Mouse (Mus musculus) CD4-positive helper T cell, adult 2 months (primary cell): ENCODE measurements around the gene Exoc7.

Source experiments
- DNase-seq: peaks from one replicate; pipeline ENCODE4 v3.0.0-alpha.2; 2012; ENCODE audit warnings: low read depth, missing footprints, low spot score

Exoc7 gene

GRCm38 (mm10) chr11:116245616-116246015, 61.4 kb downstream of the Exoc7 start:
- no peak for DNase-seq

- DNase-seq = no peak
Observed at GRCm38 (mm10) chr11:116244580-116244979, 62.5 kb downstream of the Exoc7 start.

GRCm38 (mm10) chr11:116241744-116242235, 65.2 kb downstream of the Exoc7 start:
- no peak for DNase-seq

- no peak for DNase-seq
Observed at GRCm38 (mm10) chr11:116239797-116240196, 67.2 kb downstream of the Exoc7 start.
